Mouse (Mus musculus) retina, embryonic 14.5 days (tissue): ENCODE measurements around the gene Ntpcr.

Experiments
- DNase-seq: peaks from one replicate; pipeline ENCODE4 v3.0.0-alpha.2; 2015; ENCODE audit warnings: low spot score

Ntpcr gene

DNA sequence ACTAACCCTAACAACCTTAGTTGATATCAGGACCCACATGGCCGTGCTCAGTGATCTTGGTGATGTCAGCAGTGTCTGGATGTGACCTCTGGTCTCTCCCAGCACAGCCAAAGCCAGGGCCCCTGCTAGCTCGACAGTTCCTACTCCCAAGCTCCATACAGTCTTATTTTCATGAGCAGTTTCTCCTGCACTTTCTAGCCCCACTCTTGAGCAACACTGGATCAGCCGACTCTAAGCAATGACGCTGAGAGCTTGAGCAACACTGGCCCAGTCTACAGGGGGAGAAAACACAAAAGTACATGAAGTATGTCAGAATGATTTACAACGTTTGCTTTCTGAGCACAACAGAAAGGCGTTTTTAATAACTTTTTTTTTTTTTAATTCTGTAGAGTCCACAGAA lies 47.0 kb downstream of the Ntpcr start:
- DNase-seq: no peak

- no peak for DNase-seq
These were observed 47.9 kb downstream of the Ntpcr start for GRCm38 (mm10) chr8:125777478-125778164.

- DNase-seq: no peak
These were observed 49.2 kb downstream of the Ntpcr start for GRCm38 (mm10) chr8:125778919-125779318.

DNA sequence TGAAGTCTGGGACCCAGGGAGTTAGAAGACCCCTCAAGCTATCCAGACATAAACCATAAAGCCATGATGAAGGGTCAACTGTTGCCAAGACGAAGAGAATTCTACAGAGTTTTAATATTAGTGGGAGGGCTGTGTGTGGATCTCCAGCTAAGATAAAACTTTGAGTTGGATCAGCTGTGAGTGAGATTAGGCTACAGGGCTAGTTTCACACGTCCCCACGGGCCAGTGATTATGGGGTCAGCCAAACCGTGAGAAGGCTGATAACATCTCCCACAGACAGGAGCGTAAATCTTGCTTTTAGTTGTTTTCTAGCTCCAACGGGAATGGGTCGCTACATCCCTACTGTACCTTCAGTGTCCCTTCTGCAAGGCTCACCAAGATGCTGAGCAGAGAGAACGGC lies 49.9 kb downstream of the Ntpcr start:
- no peak for DNase-seq

- DNase-seq: no peak
These were observed 52.4 kb downstream of the Ntpcr start for GRCm38 (mm10) chr8:125782161-125782560.

DNA sequence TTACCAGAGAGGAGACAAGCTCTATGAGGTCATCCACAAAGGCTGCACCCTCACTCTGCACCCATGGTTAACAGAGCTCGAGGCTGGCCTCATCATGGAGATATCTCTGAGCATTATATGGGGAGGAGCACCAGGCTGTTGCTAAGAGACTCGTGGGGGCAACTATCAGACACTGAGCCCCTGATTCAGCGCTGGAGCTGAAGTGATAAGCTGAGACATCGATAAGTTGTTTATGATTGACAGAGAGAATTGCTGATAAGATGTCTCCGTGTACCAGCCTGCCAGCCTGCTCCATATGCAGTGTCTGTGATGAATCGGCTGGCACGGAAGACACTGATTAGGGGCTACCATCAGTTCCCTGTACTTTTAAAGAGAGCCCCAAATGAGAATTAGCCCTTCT lies 57.1 kb downstream of the Ntpcr start:
- DNase-seq: no peak

- DNase-seq: no peak
These were observed 63.2 kb downstream of the Ntpcr start for GRCm38 (mm10) chr8:125792816-125793455.

- no peak for DNase-seq
These were observed 65.6 kb downstream of the Ntpcr start for GRCm38 (mm10) chr8:125795341-125795740.

DNA sequence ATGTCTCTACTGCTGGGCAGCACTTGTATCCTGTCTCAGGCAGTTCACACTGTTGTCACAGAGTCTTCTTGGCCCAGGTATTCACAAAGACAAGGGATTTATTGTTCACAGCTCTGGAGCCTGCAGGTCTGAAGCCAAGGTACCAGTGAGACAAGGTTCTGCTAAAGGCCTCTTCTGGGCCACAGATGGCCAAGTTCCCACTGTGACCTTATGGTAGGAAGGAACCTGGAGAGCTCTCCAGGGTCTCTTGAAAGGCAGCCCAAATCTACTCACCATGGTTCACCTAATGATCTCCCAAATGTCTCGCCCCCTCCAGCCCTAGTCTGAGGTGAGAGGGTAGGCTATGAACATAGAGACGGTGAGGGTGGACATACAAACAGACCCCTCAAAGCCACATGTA lies 67.2 kb downstream of the Ntpcr start:
- no peak for DNase-seq
